11 mouse cellular contexts compared by ENCODE assay signal in the genomic region with DNA sequence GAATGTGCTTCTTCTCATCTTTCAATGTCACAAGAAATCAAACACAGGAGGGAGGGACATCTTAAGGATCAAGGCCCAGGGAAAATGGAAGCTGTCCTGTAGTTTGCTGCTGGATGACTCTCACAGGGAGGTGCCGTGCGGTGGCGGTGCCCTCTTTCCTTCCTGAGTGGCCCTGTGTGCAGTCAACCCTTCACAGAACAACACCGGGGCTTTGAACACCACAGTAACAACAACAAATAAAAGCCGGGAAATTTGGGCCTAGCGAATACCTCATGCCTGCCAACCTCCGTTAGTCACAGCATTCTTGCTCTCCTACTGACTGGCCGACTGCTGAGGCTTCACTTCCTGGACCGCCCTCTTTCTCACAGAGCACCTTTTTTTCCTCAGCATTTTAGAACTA. TPM values are rescaled to one million over a fixed set of nuclear protein-coding genes. Genes with fewer than 3 reads are reported as not detected.
DNase-seq lines count a peak whose midpoint lies in the region; ATAC-seq and TF ChIP-seq lines count a peak whose summit lies in the region.
"Had no signal": no experiment of that assay in that cellular context is flagged by ENCODE, and none has a peak within 500 bp of the region (broad histone marks: within the 10 kb centered on the region; RNA-seq: fewer than 3 reads in every experiment).

No protein-coding gene starts in this region.

- no peak for DNase-seq in heart, postnatal 0 days (ENCODE audit: low spot score)
- no peak for DNase-seq in heart, adult 2 months
- peak; percentile 85 for DNase-seq in Muller cell, postnatal 12 days (ENCODE audit: inconsistent ontology term)
- DNase-seq in embryo, embryonic 9.5 days (ENCODE audit: extremely low spot score) = peak; percentile 13
- DNase-seq in lung, postnatal 10 days = peak; percentile 24
- DNase-seq in liver, embryonic 11.5 days (ENCODE audit: low spot score) = no peak
- no peak for DNase-seq in limb, embryonic 10.5 days (ENCODE audit: low spot score)
- DNase-seq: right cerebral cortex, postnatal 14 days had no signal

- 47% methylated on average over 9 of the region's 9 CpGs for WGBS in heart, postnatal 0 days
- 40% methylated on average over 9 of the region's 9 CpGs for WGBS in heart, adult 2 months
- WGBS in liver, embryonic 11.5 days = 65% methylated on average over 9 of the region's 9 CpGs
- WGBS in limb, embryonic 10.5 days = 66% methylated on average over 9 of the region's 9 CpGs

- no peak for TF ChIP-seq EP300 in heart, postnatal 0 days (IDR thresholded peaks at IDR 0.05; ENCODE audit: low read depth)
- no peak for TF ChIP-seq EP300 in heart, adult 2 months (IDR thresholded peaks at IDR 0.05; ENCODE audit: insufficient read depth, low read depth, low read length)

- no peaks in the 10 kb centered on the region for H3K79me2 ChIP-seq in heart, adult 2 months (replicated peaks; ENCODE audit: control insufficient read depth, insufficient read depth, low read length)

- H3K4me3 ChIP-seq in heart, postnatal 0 days (ENCODE audit: low read depth, low read length) = no peak overlapping the region
- H3K4me3 ChIP-seq in heart, adult 2 months = no peak overlapping the region
- H3K4me3 ChIP-seq in liver, embryonic 11.5 days (ENCODE audit: low read depth, low read length) = no peak overlapping the region
- H3K4me3 ChIP-seq in limb, embryonic 10.5 days = no peak overlapping the region
- H3K4me3 ChIP-seq: heart, embryonic 15.5 days had no signal

- H3K27ac ChIP-seq in heart, postnatal 0 days (ENCODE audit: low read depth) = no peak overlapping the region
- no peak overlapping the region for H3K27ac ChIP-seq in heart, adult 2 months
- no peak overlapping the region for H3K27ac ChIP-seq in liver, embryonic 11.5 days (ENCODE audit: low read depth, low read length)
- H3K27ac ChIP-seq in limb, embryonic 10.5 days = no peak overlapping the region
- H3K27ac ChIP-seq: heart, embryonic 15.5 days had no signal

- H3K9ac ChIP-seq in heart, postnatal 0 days (replicated peaks; ENCODE audit: low read depth, low read length) = no peak overlapping the region
- H3K9ac ChIP-seq in heart, adult 2 months (ENCODE audit: low read depth, low read length) = no peak overlapping the region
- H3K9ac ChIP-seq in liver, embryonic 11.5 days (ENCODE audit: low read depth, low read length) = no peak overlapping the region
- H3K9ac ChIP-seq: heart, embryonic 15.5 days had no signal

- H3K36me3 ChIP-seq in heart, postnatal 0 days (replicated peaks; ENCODE audit: control insufficient read depth, insufficient read depth, low read length) = no peaks in the 10 kb centered on the region
- no peaks in the 10 kb centered on the region for H3K36me3 ChIP-seq in heart, adult 2 months (ENCODE audit: control insufficient read depth, insufficient read depth, low read length)
- no peaks in the 10 kb centered on the region for H3K36me3 ChIP-seq in liver, embryonic 11.5 days (ENCODE audit: control insufficient read depth, insufficient read depth, low read length)
- no peaks in the 10 kb centered on the region for H3K36me3 ChIP-seq in limb, embryonic 10.5 days
- H3K36me3 ChIP-seq: G1E; heart, embryonic 15.5 days had no signal

- TF ChIP-seq POLR2A in heart, adult 2 months (IDR thresholded peaks at IDR 0.05; ENCODE audit: insufficient read depth, low read depth, low read length) = no peak

- no peak overlapping the region for H3K4me2 ChIP-seq in heart, postnatal 0 days (ENCODE audit: low read depth, low read length)
- H3K4me2 ChIP-seq in liver, embryonic 11.5 days = no peak overlapping the region
- H3K4me2 ChIP-seq: heart, embryonic 15.5 days had no signal

- TF ChIP-seq CTCF in heart, postnatal 0 days (IDR thresholded peaks at IDR 0.05; ENCODE audit: low read depth) = no peak
- no peak for TF ChIP-seq CTCF in heart, adult 2 months (IDR thresholded peaks at IDR 0.05)

- no peaks in the 10 kb centered on the region for H3K9me3 ChIP-seq in heart, postnatal 0 days (replicated peaks; ENCODE audit: control insufficient read depth, low read length)
- H3K9me3 ChIP-seq in liver, embryonic 11.5 days (ENCODE audit: control insufficient read depth, low read length) = no peaks in the 10 kb centered on the region
- no peaks in the 10 kb centered on the region for H3K9me3 ChIP-seq in limb, embryonic 10.5 days (replicated peaks)
- H3K9me3 ChIP-seq: G1E; heart, embryonic 15.5 days had no signal

- H3K27me3 ChIP-seq in heart, postnatal 0 days (ENCODE audit: control insufficient read depth, insufficient read depth, low read length) = no peaks in the 10 kb centered on the region
- no peaks in the 10 kb centered on the region for H3K27me3 ChIP-seq in heart, adult 2 months (ENCODE audit: control insufficient read depth, insufficient read depth, low read length)
- H3K27me3 ChIP-seq in liver, embryonic 11.5 days (replicated peaks; ENCODE audit: control insufficient read depth, insufficient read depth, low read length) = no peaks in the 10 kb centered on the region
- H3K27me3 ChIP-seq in limb, embryonic 10.5 days (ENCODE audit: low read depth, poor library complexity, severe bottlenecking) = no peaks in the 10 kb centered on the region
- H3K27me3 ChIP-seq: heart, embryonic 15.5 days had no signal

- intact Hi-C loops in heart, adult 2 months (cut with DNase I) = no loop called here

- H3K4me1 ChIP-seq in heart, postnatal 0 days (ENCODE audit: control insufficient read depth, insufficient read depth) = peaks cover 10% of the 10 kb centered on the region; the same call in 1 of the 2 replicates
- no peaks in the 10 kb centered on the region for H3K4me1 ChIP-seq in heart, adult 2 months (ENCODE audit: control insufficient read depth, insufficient read depth, low read length)
- H3K4me1 ChIP-seq in liver, embryonic 11.5 days (replicated peaks; ENCODE audit: control insufficient read depth, insufficient read depth, low read length) = no peaks in the 10 kb centered on the region
- peaks cover 13% of the 10 kb centered on the region for H3K4me1 ChIP-seq in limb, embryonic 10.5 days

- ATAC-seq in heart, postnatal 0 days (ENCODE audit: insufficient read depth, low read depth) = peak; percentile 36; the same call in 1 of the 2 replicates
- ATAC-seq in liver, embryonic 11.5 days (replicated peaks; ENCODE audit: low FRiP score) = no peak

RNA-seq across cellular contexts. Expression of a gene that starts 9.1 kb away (rescaled TPM):
- 1.4 TPM in 1 of 2 replicates, not detected in the other for total RNA-seq in heart, postnatal 0 days (2014; rRNA removed; ENCODE audit: low replicate concordance)
- polyA plus RNA-seq in heart, postnatal 0 days (2015; fragmentation: Nextera tagmentation; extraction: Ambion mirVana) = 0.15 and 0.20 TPM in 2 replicates
- total RNA-seq in heart, adult 2 months (2021) = under 1 TPM; 0.05 to 0.16 TPM
- polyA plus RNA-seq in heart, adult 2 months (2012; rRNA removed) = 0.06 and 0.14 TPM in 2 replicates
- 0.15 TPM in 1 of 2 replicates, not detected in the other for polyA plus RNA-seq in liver, embryonic 11.5 days (2014; fragmentation: Nextera tagmentation; extraction: Ambion mirVana)
- 0.23 and 0.73 TPM in 2 replicates for polyA plus RNA-seq in limb, embryonic 10.5 days (2016; fragmentation: Nextera tagmentation; extraction: Ambion mirVana)
- total RNA-seq: common myeloid progenitor, adult 5-6 weeks had no signal
- polyA plus RNA-seq: G1E had no signal

RNA-seq across cellular contexts. Expression of a gene that starts 45.9 kb away (rescaled TPM):
- total RNA-seq in heart, postnatal 0 days (2014; rRNA removed; ENCODE audit: low replicate concordance) = 16.9 and 33.9 TPM in 2 replicates
- 14.6 and 18.8 TPM in 2 replicates for polyA plus RNA-seq in heart, postnatal 0 days (2015; fragmentation: Nextera tagmentation; extraction: Ambion mirVana)
- total RNA-seq in heart, adult 2 months (2021) = 10 to 100 TPM; 10.9 to 11.1 TPM
- polyA plus RNA-seq in heart, adult 2 months (2012; rRNA removed) = 4.7 and 7.4 TPM in 2 replicates
- polyA plus RNA-seq in liver, embryonic 11.5 days (2014; fragmentation: Nextera tagmentation; extraction: Ambion mirVana) = 53.3 and 56.5 TPM in 2 replicates
- polyA plus RNA-seq in limb, embryonic 10.5 days (2016; fragmentation: Nextera tagmentation; extraction: Ambion mirVana) = 26.7 and 26.8 TPM in 2 replicates

Comparison
In these comparisons a context has a peak if more than half of its experiments do, and no peak if none do; other contexts are left out.
1. DNase-seq: peak in Muller cell, postnatal 12 days (single experiment), embryo, embryonic 9.5 days (single experiment) and lung, postnatal 10 days (single experiment); none in heart, postnatal 0 days (single experiment), heart, adult 2 months (0 of 2), liver, embryonic 11.5 days (single experiment) and limb, embryonic 10.5 days (single experiment).